Mouse (Mus musculus): ENCODE measurements at regions not wholly inside any gene's neighbourhood (a gene's known extent, or its start where the extent isn't known, plus 50 kb on each side); places are given as distances from the start of the nearest gene placed in this dataset.

DNA sequence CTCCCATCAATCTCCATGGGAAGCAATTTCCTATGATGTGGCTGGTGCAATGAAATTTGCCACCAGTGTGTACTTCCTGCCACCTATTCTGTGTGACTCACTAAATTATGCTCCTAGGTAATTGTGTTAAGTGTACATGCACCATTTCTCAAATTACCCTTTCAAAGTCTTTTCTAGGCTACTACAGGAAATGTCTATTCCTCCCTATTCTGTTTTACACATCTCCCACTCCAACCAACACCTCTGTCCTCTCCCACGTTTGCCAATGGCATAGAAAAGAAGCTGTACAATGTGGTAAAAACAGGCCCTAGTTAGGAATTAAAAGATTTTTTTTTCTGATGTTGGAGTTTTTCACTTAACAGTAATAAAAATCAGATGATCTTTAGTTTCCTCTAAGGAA lies 404.5 kb upstream of the Lsamp start:
- TF ChIP-seq CTCF (IDR thresholded peaks at IDR 0.05; ENCODE audit: borderline replicate concordance, extremely low read depth, insufficient read depth, insufficient read length) (no peak), POLR2A (IDR thresholded peaks at IDR 0.05; ENCODE audit: borderline replicate concordance, extremely low read depth, insufficient read depth, insufficient read length, poor library complexity, severe bottlenecking) (no peak)

Data from brain, embryonic 14.5 days (tissue).